Mouse (Mus musculus): ENCODE results near the gene Ttc34.

Ttc34 gene

GRCm38 (mm10) chr4:154837170-154837569 lies at the start of gene Ttc34:
Gene Ttc34, plus strand, starts transcription at chr4:154837459.
- no peak for TF ChIP-seq GATA4 (IDR thresholded peaks at IDR 0.05; ENCODE audit: insufficient replicate concordance, low read length)

DNA sequence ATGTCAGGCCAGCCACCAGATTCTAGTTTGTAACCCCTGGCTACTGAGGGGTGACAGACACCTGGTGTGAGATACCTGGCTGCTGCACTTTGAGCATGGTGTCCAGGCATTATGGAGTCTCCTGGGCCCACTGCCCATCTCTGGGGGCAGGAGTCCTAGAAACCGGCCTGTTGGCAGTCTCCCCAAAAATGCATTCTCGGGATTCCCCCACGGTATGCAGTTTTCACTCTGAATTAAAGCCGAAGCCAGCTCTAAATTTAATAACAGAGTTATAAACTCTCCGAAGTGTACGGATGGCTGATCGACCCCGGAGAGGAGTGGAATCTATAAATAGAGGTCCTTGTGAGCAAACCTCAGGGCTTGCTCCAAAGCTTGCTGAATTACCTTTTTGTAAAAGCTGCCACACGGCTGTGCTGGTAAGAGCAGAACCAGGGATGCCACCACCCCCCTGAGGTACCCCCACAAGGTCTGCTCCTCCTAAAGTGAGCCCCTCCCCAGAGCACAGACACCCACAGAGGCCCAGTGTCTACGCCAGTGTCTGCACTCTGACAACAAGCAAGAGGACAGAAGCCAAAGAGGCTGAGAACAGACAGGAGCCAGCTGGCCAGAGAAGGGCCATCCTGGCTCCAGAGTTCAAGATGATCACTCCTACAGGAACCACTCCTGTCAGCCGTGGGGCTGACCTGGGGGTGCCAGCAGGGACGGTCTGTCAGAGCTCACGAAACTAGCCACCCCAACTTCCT lies 49.1 kb upstream of the Ttc34 start:
- no peak for TF ChIP-seq GATA4 (IDR thresholded peaks at IDR 0.05; ENCODE audit: insufficient replicate concordance, low read length)

- TF ChIP-seq GATA4 (IDR thresholded peaks at IDR 0.05; ENCODE audit: insufficient replicate concordance, low read length): no peak
Observed at GRCm38 (mm10) chr4:154791894-154792293, 45.4 kb upstream of the Ttc34 start.

GRCm38 (mm10) chr4:154793499-154793898 lies 43.8 kb upstream of the Ttc34 start:
- TF ChIP-seq GATA4 (IDR thresholded peaks at IDR 0.05; ENCODE audit: insufficient replicate concordance, low read length): no peak

- no peak for TF ChIP-seq GATA4 (IDR thresholded peaks at IDR 0.05; ENCODE audit: insufficient replicate concordance, low read length)
Observed at GRCm38 (mm10) chr4:154797834-154798233, 39.4 kb upstream of the Ttc34 start.

DNA sequence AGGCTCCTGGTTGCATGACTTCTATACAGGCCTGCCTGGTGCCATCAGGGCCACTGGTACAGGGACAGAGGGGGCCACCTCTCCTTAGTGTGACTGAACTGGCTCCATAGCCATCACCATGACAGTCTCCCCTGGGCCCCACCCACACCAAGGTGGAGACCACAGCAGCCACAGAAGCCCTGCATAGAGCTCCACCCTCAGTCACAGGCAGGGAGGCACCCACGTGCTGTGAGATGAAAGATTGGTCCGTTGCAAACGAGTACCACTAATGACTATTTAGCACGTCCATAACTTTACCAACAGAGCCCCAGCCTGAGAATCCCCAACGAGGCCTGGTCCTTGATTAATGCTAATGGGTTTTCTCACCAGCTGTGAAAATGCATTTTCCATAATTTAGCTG lies 36.7 kb upstream of the Ttc34 start:
- TF ChIP-seq GATA4 (IDR thresholded peaks at IDR 0.05; ENCODE audit: insufficient replicate concordance, low read length): no peak

DNA sequence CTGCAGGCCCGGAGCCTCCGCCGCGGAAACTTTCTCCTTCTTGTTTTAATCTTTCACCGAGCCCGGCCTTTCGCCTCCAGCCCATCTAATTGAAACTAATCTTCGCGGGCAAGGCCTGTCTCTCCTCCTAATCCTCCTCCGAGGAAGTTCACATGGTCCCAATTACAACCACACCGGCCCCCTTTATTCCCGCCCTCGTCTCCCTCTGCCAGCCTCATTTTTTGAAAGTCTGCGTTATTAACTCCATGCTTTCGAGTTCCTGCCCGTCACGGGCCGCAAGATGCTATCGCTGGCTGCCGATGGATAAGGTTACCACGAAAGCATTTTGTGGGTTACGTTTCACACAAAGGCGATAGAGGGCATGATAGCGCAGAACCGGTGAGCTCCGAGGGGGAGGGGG lies 35.0 kb upstream of the Ttc34 start:
- TF ChIP-seq GATA4 (IDR thresholded peaks at IDR 0.05; ENCODE audit: insufficient replicate concordance, low read length): no peak

- TF ChIP-seq GATA4 (IDR thresholded peaks at IDR 0.05; ENCODE audit: insufficient replicate concordance, low read length): no peak
Observed at GRCm38 (mm10) chr4:154825662-154826061, 11.6 kb upstream of the Ttc34 start.

GRCm38 (mm10) chr4:154826224-154826623 lies 11.0 kb upstream of the Ttc34 start:
- no peak for TF ChIP-seq GATA4 (IDR thresholded peaks at IDR 0.05; ENCODE audit: insufficient replicate concordance, low read length)

- no peak for TF ChIP-seq GATA4 (IDR thresholded peaks at IDR 0.05; ENCODE audit: insufficient replicate concordance, low read length)
Observed at GRCm38 (mm10) chr4:154827181-154827580, 10.1 kb upstream of the Ttc34 start.

GRCm38 (mm10) chr4:154827861-154828610 lies 9.2 kb upstream of the Ttc34 start:
- no peak for TF ChIP-seq GATA4 (IDR thresholded peaks at IDR 0.05; ENCODE audit: insufficient replicate concordance, low read length)

- TF ChIP-seq GATA4 (IDR thresholded peaks at IDR 0.05; ENCODE audit: insufficient replicate concordance, low read length): no peak
Observed at GRCm38 (mm10) chr4:154831915-154832573, 5.2 kb upstream of the Ttc34 start.

- no peak for TF ChIP-seq GATA4 (IDR thresholded peaks at IDR 0.05; ENCODE audit: insufficient replicate concordance, low read length)
Observed at GRCm38 (mm10) chr4:154836183-154836915, 910 bp upstream of the Ttc34 start.

GRCm38 (mm10) chr4:154838741-154839140 lies 1.5 kb downstream of the Ttc34 start:
- no peak for TF ChIP-seq GATA4 (IDR thresholded peaks at IDR 0.05; ENCODE audit: insufficient replicate concordance, low read length)

DNA sequence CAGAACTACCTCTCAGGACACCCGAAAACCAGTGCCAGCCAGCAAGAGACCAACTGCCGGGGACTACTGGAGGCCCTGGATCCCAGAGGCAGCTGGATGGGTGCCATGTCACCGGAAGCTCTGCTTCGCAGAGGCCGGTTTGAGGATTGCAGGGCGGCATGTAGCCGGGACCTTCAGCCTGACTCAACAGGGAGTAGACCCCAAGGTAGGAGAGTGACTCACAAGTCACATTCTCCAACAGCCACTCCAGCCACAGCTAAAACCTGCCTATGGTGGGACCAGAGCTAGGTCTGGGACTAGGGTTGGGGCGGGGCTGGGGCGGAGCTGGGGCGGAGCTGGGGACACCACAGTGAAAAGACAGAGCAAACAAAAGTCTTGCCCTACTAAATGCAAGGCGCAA lies 2.1 kb downstream of the Ttc34 start:
- TF ChIP-seq GATA4 (IDR thresholded peaks at IDR 0.05; ENCODE audit: insufficient replicate concordance, low read length): no peak

Measured in liver, adult (tissue).